Mouse (Mus musculus): ENCODE results near the gene C9orf72.
"Not testable (repeated sequence)": the region's sequence is repeated elsewhere in the genome, so short reads cannot be mapped to it uniquely, and the experiment has no call there.

The C9orf72 gene

GRCm38 (mm10) chr4:35225734-35226495, at the start of gene C9orf72:
C9orf72 (minus strand) TSS chr4:35226175.
- peak; percentile 95 for DNase-seq

GRCm38 (mm10) chr4:35259006-35259405, 33.0 kb upstream of the C9orf72 start:
- no peak for DNase-seq

- no peak for DNase-seq
Measured at GRCm38 (mm10) chr4:35244023-35244422, 18.0 kb upstream of the C9orf72 start.

- DNase-seq: no peak
Measured at GRCm38 (mm10) chr4:35241735-35242134, 15.8 kb upstream of the C9orf72 start.

GRCm38 (mm10) chr4:35238696-35239095, 12.7 kb upstream of the C9orf72 start:
- no peak for DNase-seq

GRCm38 (mm10) chr4:35238240-35238639, 12.3 kb upstream of the C9orf72 start:
- not testable (repeated sequence) for DNase-seq

- no peak for DNase-seq
Measured at GRCm38 (mm10) chr4:35236313-35236712, 10.3 kb upstream of the C9orf72 start.

- DNase-seq: no peak
Measured at GRCm38 (mm10) chr4:35228260-35228659, 2.3 kb upstream of the C9orf72 start.

- DNase-seq: no peak
Measured at GRCm38 (mm10) chr4:35226496-35226992, 569 bp upstream of the C9orf72 start.

GRCm38 (mm10) chr4:35225141-35225733, 738 bp downstream of the C9orf72 start:
- DNase-seq: no peak

- DNase-seq: no peak
Measured at GRCm38 (mm10) chr4:35224101-35224500, 1.9 kb downstream of the C9orf72 start.

- no peak for DNase-seq
Measured at GRCm38 (mm10) chr4:35223376-35223988, 2.5 kb downstream of the C9orf72 start.

GRCm38 (mm10) chr4:35221903-35222302, 4.1 kb downstream of the C9orf72 start:
- DNase-seq: no peak

- DNase-seq: no peak
Measured at GRCm38 (mm10) chr4:35221131-35221530, 4.8 kb downstream of the C9orf72 start.

GRCm38 (mm10) chr4:35220108-35220731, 5.8 kb downstream of the C9orf72 start:
- no peak for DNase-seq

GRCm38 (mm10) chr4:35204659-35205058, 21.3 kb downstream of the C9orf72 start:
- DNase-seq: no peak

- DNase-seq: no peak
Measured at GRCm38 (mm10) chr4:35203724-35204123, 22.3 kb downstream of the C9orf72 start.

- DNase-seq: no peak
Measured at GRCm38 (mm10) chr4:35201700-35202099, 24.3 kb downstream of the C9orf72 start.

GRCm38 (mm10) chr4:35192725-35193124, 33.2 kb downstream of the C9orf72 start:
- no peak for DNase-seq

- DNase-seq: no peak
Measured at GRCm38 (mm10) chr4:35189794-35190193, 36.2 kb downstream of the C9orf72 start.

- DNase-seq: no peak
Measured at GRCm38 (mm10) chr4:35187617-35188326, 38.2 kb downstream of the C9orf72 start.

- DNase-seq: no peak
Measured at GRCm38 (mm10) chr4:35177926-35178645, 47.9 kb downstream of the C9orf72 start.

All from thymus, postnatal 25 days (tissue).